Mouse (Mus musculus): ENCODE data around the gene Tmem230. TPM values are rescaled to one million over a fixed set of nuclear protein-coding genes. Genes with fewer than 3 reads are reported as not detected.
"Not testable (repeated sequence)": the region's sequence is repeated elsewhere in the genome, so short reads cannot be mapped to it uniquely, and the experiment has no call there.

Tmem230 gene
- polyA plus RNA-seq, 1 experiment: 42.7 TPM

DNA sequence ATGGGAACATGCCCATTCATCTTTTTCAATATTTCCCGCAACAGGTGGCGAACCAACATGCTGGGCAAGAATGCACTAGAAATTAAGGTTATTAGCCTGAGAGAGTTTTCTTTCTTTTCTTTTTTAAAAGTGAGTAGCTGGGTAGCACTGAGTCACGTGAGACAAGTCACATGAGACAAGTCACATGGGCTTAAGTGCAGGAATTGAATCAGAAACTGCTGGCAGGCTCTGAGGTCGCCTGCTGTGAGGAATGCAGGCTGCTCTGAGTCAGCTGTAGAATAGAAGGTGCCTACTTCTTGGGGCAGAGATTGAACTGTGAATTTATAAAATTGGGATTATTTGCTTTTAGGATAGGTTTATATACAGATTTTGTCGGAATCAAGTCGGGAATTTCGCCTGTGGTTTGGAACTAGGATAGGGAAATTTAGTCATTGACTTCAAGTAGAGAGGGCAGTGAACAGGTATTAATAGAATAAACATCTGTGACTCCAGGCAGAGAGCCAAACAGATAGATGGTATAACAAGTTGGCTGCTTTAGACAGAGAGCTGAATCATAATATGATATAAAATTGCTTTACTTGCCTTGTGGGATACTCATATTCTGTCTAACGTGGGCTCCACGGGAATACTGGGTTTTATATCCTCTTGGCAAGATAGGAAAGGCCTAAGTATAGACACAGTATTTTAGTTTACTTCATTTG is 38.9 kb upstream of the Tmem230 start:
- Histone ChIP-seq H3K27me3 (replicated peaks; ENCODE audit: control insufficient read depth, insufficient read depth, low read length) (no peaks in the 10 kb centered on the region), H3K4me3 (ENCODE audit: insufficient read depth, low read depth, low read length) (no peak overlapping the region), H3K36me3 (ENCODE audit: control insufficient read depth, insufficient read depth, low read length) (no peaks in the 10 kb centered on the region), H3K27ac (ENCODE audit: insufficient read depth, low read depth, low read length) (no peak overlapping the region), H3K4me1 (ENCODE audit: control insufficient read depth, insufficient read depth, low read length) (peaks cover 23% of the 10 kb centered on the region)
- peak; percentile 56 for DNase-seq
- no peak for TF ChIP-seq CTCF (conservative IDR thresholded peaks at IDR 0.05; ENCODE audit: insufficient read depth, insufficient read length, low read depth, low read length)
- TF ChIP-seq POLR2A (IDR thresholded peaks at IDR 0.05; ENCODE audit: low read depth, low read length): no peak
- WGBS: 80% methylated on average over 9 of the region's 9 CpGs

- WGBS: 88% methylated on average over 5 of the region's 5 CpGs
- Histone ChIP-seq H3K4me1 (ENCODE audit: control insufficient read depth, insufficient read depth, low read length) (peaks cover 21% of the 10 kb centered on the region), H3K27ac (ENCODE audit: insufficient read depth, low read depth, low read length) (peak overlapping the region; percentile 87; the same call in 1 of the 2 replicates)
- H3K4me3 ChIP-seq (ENCODE audit: insufficient read depth, low read depth, low read length); DNase-seq; H3K36me3 ChIP-seq (ENCODE audit: control insufficient read depth, insufficient read depth, low read length); H3K27me3 ChIP-seq (replicated peaks; ENCODE audit: control insufficient read depth, insufficient read depth, low read length): not testable (repeated sequence)
Observed at GRCm38 (mm10) chr2:132285722-132286121, 38.1 kb upstream of the Tmem230 start.

DNA sequence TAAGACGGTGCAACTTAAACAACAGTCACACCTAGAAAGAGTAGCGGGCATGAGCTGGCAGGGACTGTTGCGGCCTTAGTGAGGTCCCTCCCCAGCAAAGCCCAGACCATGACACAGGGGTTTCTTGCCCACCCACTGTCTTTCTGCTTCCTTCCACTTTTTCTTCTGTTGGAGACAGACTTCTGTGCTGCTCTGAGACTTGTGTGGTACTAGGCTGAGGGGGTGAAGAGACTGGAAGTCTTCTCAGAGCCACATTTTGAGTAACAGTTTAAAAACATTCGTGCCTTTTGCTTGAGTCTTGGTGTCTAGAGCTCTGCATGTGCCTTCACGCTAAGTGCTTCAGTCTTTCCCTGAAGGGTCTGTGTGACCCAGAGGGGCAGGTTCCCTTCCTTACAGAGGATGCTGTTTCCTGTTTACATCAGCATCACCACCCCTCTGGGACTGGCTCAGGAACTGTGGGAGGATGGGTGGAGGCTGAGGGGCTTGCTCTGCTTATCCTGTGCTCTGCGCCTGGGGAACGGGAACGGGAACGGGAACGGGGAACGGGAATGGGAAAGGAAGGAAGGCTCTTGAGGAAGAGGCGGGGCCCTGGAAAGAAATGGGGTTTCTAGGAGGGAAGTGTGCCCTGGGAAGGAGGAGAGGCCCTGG is 37.0 kb upstream of the Tmem230 start:
- TF ChIP-seq CTCF (conservative IDR thresholded peaks at IDR 0.05; ENCODE audit: insufficient read depth, insufficient read length, low read depth, low read length) (no peak), POLR2A (IDR thresholded peaks at IDR 0.05; ENCODE audit: low read depth, low read length) (no peak)
- DNase-seq: peak; percentile 83
- WGBS: 60% methylated on average over 12 of the region's 12 CpGs
- Histone ChIP-seq H3K36me3 (ENCODE audit: control insufficient read depth, insufficient read depth, low read length) (no peaks in the 10 kb centered on the region), H3K4me1 (ENCODE audit: control insufficient read depth, insufficient read depth, low read length) (peaks cover 24% of the 10 kb centered on the region), H3K27ac (ENCODE audit: insufficient read depth, low read depth, low read length) (peak overlapping the region; percentile 87), H3K27me3 (replicated peaks; ENCODE audit: control insufficient read depth, insufficient read depth, low read length) (no peaks in the 10 kb centered on the region), H3K4me3 (ENCODE audit: insufficient read depth, low read depth, low read length) (no peak overlapping the region)

- DNase-seq: no peak
- TF ChIP-seq CTCF (conservative IDR thresholded peaks at IDR 0.05; ENCODE audit: insufficient read depth, insufficient read length, low read depth, low read length) (no peak), POLR2A (IDR thresholded peaks at IDR 0.05; ENCODE audit: low read depth, low read length) (no peak)
- WGBS: 49% methylated on average over 15 of the region's 15 CpGs
- Histone ChIP-seq H3K27me3 (replicated peaks; ENCODE audit: control insufficient read depth, insufficient read depth, low read length) (no peaks in the 10 kb centered on the region), H3K4me1 (ENCODE audit: control insufficient read depth, insufficient read depth, low read length) (peaks cover 28% of the 10 kb centered on the region), H3K4me3 (ENCODE audit: insufficient read depth, low read depth, low read length) (no peak overlapping the region), H3K36me3 (ENCODE audit: control insufficient read depth, insufficient read depth, low read length) (no peaks in the 10 kb centered on the region), H3K27ac (ENCODE audit: insufficient read depth, low read depth, low read length) (peak overlapping the region; percentile 87)
Observed at GRCm38 (mm10) chr2:132283236-132284070, 35.8 kb upstream of the Tmem230 start.

GRCm38 (mm10) chr2:132282453-132283174 is 35.0 kb upstream of the Tmem230 start:
- no peak for DNase-seq
- peak overlapping the region; percentile 76 for H3K27ac ChIP-seq (ENCODE audit: insufficient read depth, low read depth, low read length)

DNA sequence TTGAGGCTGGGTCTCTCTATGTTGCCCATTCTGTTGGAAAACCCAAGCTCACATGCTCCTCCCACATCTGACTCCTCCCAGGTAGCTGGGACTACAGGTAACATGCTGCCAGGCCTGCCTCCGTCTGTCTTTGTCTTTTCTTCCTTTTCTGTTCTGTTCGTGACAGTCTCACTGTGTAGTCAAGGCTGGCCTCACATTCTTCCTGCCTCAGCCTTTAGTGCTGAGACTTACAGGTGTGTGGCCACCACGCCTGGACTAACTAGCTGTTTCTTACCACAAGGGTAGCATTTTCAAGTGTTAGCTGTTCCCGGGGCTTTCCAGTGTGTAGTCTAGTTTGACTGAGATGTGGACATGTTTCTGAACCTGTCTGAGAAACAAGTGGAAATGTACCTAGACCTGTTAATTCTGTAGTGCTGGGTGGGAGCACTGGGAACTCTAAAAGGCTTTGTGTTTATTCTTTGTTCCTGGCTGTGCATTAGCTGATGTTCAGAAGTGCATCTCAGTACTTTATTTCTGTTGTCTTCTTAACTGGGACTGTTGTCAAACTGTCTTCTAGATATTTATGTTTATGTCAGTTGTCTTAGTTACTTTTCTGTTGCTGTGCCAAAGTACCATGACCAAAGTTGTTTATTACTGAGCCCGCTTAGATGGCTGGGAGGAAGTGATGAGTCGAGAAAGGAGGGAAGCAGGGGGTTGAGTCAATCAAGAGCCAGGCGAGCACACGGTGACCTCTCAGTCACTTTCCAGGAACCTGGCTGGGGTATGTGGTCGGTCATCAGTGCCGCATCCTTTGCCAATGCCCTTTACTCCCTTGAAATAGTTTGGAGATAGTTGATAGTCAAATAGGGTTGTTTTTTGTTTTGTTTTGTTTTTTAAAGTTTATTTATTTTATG is 34.2 kb upstream of the Tmem230 start:
- peak; percentile 57 for DNase-seq
- WGBS: 40% methylated on average over 10 of the region's 10 CpGs
- peak overlapping the region; percentile 53 for H3K27ac ChIP-seq (ENCODE audit: insufficient read depth, low read depth, low read length)
- H3K4me1 ChIP-seq (ENCODE audit: control insufficient read depth, insufficient read depth, low read length): peaks cover 32% of the 10 kb centered on the region
- no peaks in the 10 kb centered on the region for H3K36me3 ChIP-seq (ENCODE audit: control insufficient read depth, insufficient read depth, low read length)
- TF ChIP-seq POLR2A (IDR thresholded peaks at IDR 0.05; ENCODE audit: low read depth, low read length) (no peak), CTCF (conservative IDR thresholded peaks at IDR 0.05; ENCODE audit: insufficient read depth, insufficient read length, low read depth, low read length) (no peak)
- no peak overlapping the region for H3K4me3 ChIP-seq (ENCODE audit: insufficient read depth, low read depth, low read length)
- H3K27me3 ChIP-seq (replicated peaks; ENCODE audit: control insufficient read depth, insufficient read depth, low read length): no peaks in the 10 kb centered on the region

More at GRCm38 (mm10) chr2:132282453-132283174, 35.0 kb upstream of the Tmem230 start:
- H3K36me3 ChIP-seq (ENCODE audit: control insufficient read depth, insufficient read depth, low read length): no peaks in the 10 kb centered on the region
- 48% methylated on average over 12 of the region's 12 CpGs for WGBS
- H3K4me3 ChIP-seq (ENCODE audit: insufficient read depth, low read depth, low read length): no peak overlapping the region
- TF ChIP-seq POLR2A (IDR thresholded peaks at IDR 0.05; ENCODE audit: low read depth, low read length) (no peak), CTCF (conservative IDR thresholded peaks at IDR 0.05; ENCODE audit: insufficient read depth, insufficient read length, low read depth, low read length) (no peak)
- H3K4me1 ChIP-seq (ENCODE audit: control insufficient read depth, insufficient read depth, low read length): peaks cover 32% of the 10 kb centered on the region
- H3K27me3 ChIP-seq (replicated peaks; ENCODE audit: control insufficient read depth, insufficient read depth, low read length): no peaks in the 10 kb centered on the region

Measured in kidney, adult 2 months (tissue).